Mouse (Mus musculus): ENCODE data around the gene Crybb2. TPM values are rescaled to one million over a fixed set of nuclear protein-coding genes. Genes with fewer than 3 reads are reported as not detected.

Gene Crybb2
- total and polyA plus RNA-seq, 2 experiments from 2014 or later, result not detected

GRCm38 (mm10) chr5:113106594-113106993 lies 36.7 kb upstream of the Crybb2 start:
- Histone ChIP-seq H3K9ac (replicated peaks; ENCODE audit: low read length, poor library complexity, severe bottlenecking) (no peak overlapping the region), H3K27me3 (ENCODE audit: insufficient read depth, low read length) (no peaks in the 10 kb centered on the region), H3K4me1 (ENCODE audit: insufficient read depth, low read length) (peaks cover 6% of the 10 kb centered on the region; the same call in 1 of the 2 replicates), H3K4me3 (ENCODE audit: low read depth, low read length) (no peak overlapping the region), H3K27ac (ENCODE audit: low read depth, low read length) (no peak overlapping the region), H3K9me3 (ENCODE audit: low read length) (no peaks in the 10 kb centered on the region), H3K4me2 (ENCODE audit: low read depth, low read length, poor library complexity, severe bottlenecking) (no peak overlapping the region), H3K36me3 (ENCODE audit: insufficient read depth, low read length) (no peaks in the 10 kb centered on the region)
- 82% methylated on average over 7 of the region's 7 CpGs for WGBS
- TF ChIP-seq CTCF (IDR thresholded peaks at IDR 0.05), result no peak
- DNase-seq (ENCODE audit: low spot score) (no peak), ATAC-seq (ENCODE audit: low FRiP score) (no peak)

- Histone ChIP-seq H3K36me3 (ENCODE audit: insufficient read depth, low read length) (no peaks in the 10 kb centered on the region), H3K4me3 (ENCODE audit: low read depth, low read length) (no peak overlapping the region), H3K27ac (ENCODE audit: low read depth, low read length) (no peak overlapping the region), H3K9me3 (ENCODE audit: low read length) (no peaks in the 10 kb centered on the region), H3K27me3 (ENCODE audit: insufficient read depth, low read length) (no peaks in the 10 kb centered on the region), H3K9ac (replicated peaks; ENCODE audit: low read length, poor library complexity, severe bottlenecking) (no peak overlapping the region), H3K4me2 (ENCODE audit: low read depth, low read length, poor library complexity, severe bottlenecking) (no peak overlapping the region), H3K4me1 (ENCODE audit: insufficient read depth, low read length) (peaks cover 6% of the 10 kb centered on the region; the same call in 1 of the 2 replicates)
- DNase-seq (ENCODE audit: low spot score) (no peak), ATAC-seq (ENCODE audit: low FRiP score) (no peak)
- 88% methylated on average over 4 of the region's 4 CpGs for WGBS
- TF ChIP-seq CTCF (IDR thresholded peaks at IDR 0.05), result no peak
These were observed 35.6 kb upstream of the Crybb2 start for GRCm38 (mm10) chr5:113105481-113105880.

- no peak overlapping the region for H3K4me3 ChIP-seq (ENCODE audit: low read depth, low read length)
- H3K27ac ChIP-seq (ENCODE audit: low read depth, low read length), result no peak overlapping the region
- peaks cover 6% of the 10 kb centered on the region; the same call in 1 of the 2 replicates for H3K4me1 ChIP-seq (ENCODE audit: insufficient read depth, low read length)
- no peak overlapping the region for H3K9ac ChIP-seq (replicated peaks; ENCODE audit: low read length, poor library complexity, severe bottlenecking)
- no peak overlapping the region for H3K4me2 ChIP-seq (ENCODE audit: low read depth, low read length, poor library complexity, severe bottlenecking)
- DNase-seq (ENCODE audit: low spot score), result no peak
- H3K27me3 ChIP-seq (ENCODE audit: insufficient read depth, low read length), result no peaks in the 10 kb centered on the region
- WGBS, result 81% methylated on average over 9 of the region's 9 CpGs
- H3K36me3 ChIP-seq (ENCODE audit: insufficient read depth, low read length), result no peaks in the 10 kb centered on the region
- ATAC-seq (ENCODE audit: low FRiP score), result no peak
- TF ChIP-seq CTCF (IDR thresholded peaks at IDR 0.05), result no peak
- H3K9me3 ChIP-seq (ENCODE audit: low read length), result no peaks in the 10 kb centered on the region
These were observed 35.1 kb upstream of the Crybb2 start for GRCm38 (mm10) chr5:113105035-113105434.

- H3K9ac ChIP-seq (replicated peaks; ENCODE audit: low read length, poor library complexity, severe bottlenecking), result no peak overlapping the region
- peaks cover 6% of the 10 kb centered on the region; the same call in 1 of the 2 replicates for H3K4me1 ChIP-seq (ENCODE audit: insufficient read depth, low read length)
- no peaks in the 10 kb centered on the region for H3K9me3 ChIP-seq (ENCODE audit: low read length)
- ATAC-seq (ENCODE audit: low FRiP score) (peak; percentile 31; the same call in 1 of the 2 replicates), DNase-seq (ENCODE audit: low spot score) (peak; percentile 51)
- no peak overlapping the region for H3K4me3 ChIP-seq (ENCODE audit: low read depth, low read length)
- no peaks in the 10 kb centered on the region for H3K36me3 ChIP-seq (ENCODE audit: insufficient read depth, low read length)
- H3K27me3 ChIP-seq (ENCODE audit: insufficient read depth, low read length), result no peaks in the 10 kb centered on the region
- 18% methylated on average over 7 of the region's 7 CpGs for WGBS
- H3K27ac ChIP-seq (ENCODE audit: low read depth, low read length), result no peak overlapping the region
- no peak for TF ChIP-seq CTCF (IDR thresholded peaks at IDR 0.05)
- H3K4me2 ChIP-seq (ENCODE audit: low read depth, low read length, poor library complexity, severe bottlenecking), result no peak overlapping the region
These were observed 32.5 kb upstream of the Crybb2 start for GRCm38 (mm10) chr5:113102455-113102854.

DNA sequence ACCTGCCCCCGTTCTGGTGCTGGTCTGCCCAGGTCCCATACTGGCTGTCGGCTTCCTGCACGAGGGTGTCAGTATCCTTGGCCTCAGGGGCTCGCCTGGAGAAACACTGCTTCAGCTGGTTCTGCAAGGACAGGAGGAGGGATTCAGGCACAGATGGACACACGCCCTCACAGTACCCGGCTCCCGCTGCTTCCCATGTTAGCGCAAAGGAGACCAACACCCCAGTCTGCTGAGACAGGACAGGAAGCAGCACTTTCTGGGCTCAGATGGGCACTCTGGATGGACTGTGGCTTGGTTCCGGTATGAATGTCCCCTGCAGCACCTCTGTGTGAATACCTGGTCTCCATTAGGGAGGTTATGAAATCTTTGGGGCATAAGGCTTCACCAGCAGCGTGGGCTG lies 31.5 kb upstream of the Crybb2 start:
- 91% methylated on average over 10 of the region's 10 CpGs for WGBS

GRCm38 (mm10) chr5:113100422-113100821 lies 30.5 kb upstream of the Crybb2 start:
- peaks cover 6% of the 10 kb centered on the region; the same call in 1 of the 2 replicates for H3K4me1 ChIP-seq (ENCODE audit: insufficient read depth, low read length)
- 94% methylated on average over 11 of the region's 11 CpGs for WGBS
- no peak overlapping the region for H3K4me3 ChIP-seq (ENCODE audit: low read depth, low read length)
- no peak overlapping the region for H3K4me2 ChIP-seq (ENCODE audit: low read depth, low read length, poor library complexity, severe bottlenecking)
- no peak for ATAC-seq (ENCODE audit: low FRiP score)
- H3K9me3 ChIP-seq (ENCODE audit: low read length), result no peaks in the 10 kb centered on the region
- peaks cover 12% of the 10 kb centered on the region; the same call in 1 of the 2 replicates for H3K36me3 ChIP-seq (ENCODE audit: insufficient read depth, low read length)
- H3K9ac ChIP-seq (replicated peaks; ENCODE audit: low read length, poor library complexity, severe bottlenecking), result no peak overlapping the region
- H3K27ac ChIP-seq (ENCODE audit: low read depth, low read length), result no peak overlapping the region
- no peak for DNase-seq (ENCODE audit: low spot score)
- TF ChIP-seq CTCF (IDR thresholded peaks at IDR 0.05), result no peak
- no peaks in the 10 kb centered on the region for H3K27me3 ChIP-seq (ENCODE audit: insufficient read depth, low read length)

More for the DNA sequence above, 31.5 kb upstream of the Crybb2 start:
- Histone ChIP-seq H3K4me2 (ENCODE audit: low read depth, low read length, poor library complexity, severe bottlenecking) (no peak overlapping the region), H3K4me3 (ENCODE audit: low read depth, low read length) (no peak overlapping the region), H3K9me3 (ENCODE audit: low read length) (no peaks in the 10 kb centered on the region), H3K4me1 (ENCODE audit: insufficient read depth, low read length) (peaks cover 6% of the 10 kb centered on the region; the same call in 1 of the 2 replicates), H3K27ac (ENCODE audit: low read depth, low read length) (no peak overlapping the region), H3K9ac (replicated peaks; ENCODE audit: low read length, poor library complexity, severe bottlenecking) (no peak overlapping the region), H3K36me3 (ENCODE audit: insufficient read depth, low read length) (peaks cover 7% of the 10 kb centered on the region; the same call in 1 of the 2 replicates), H3K27me3 (ENCODE audit: insufficient read depth, low read length) (no peaks in the 10 kb centered on the region)
- DNase-seq (ENCODE audit: low spot score) (no peak), ATAC-seq (ENCODE audit: low FRiP score) (no peak)
- TF ChIP-seq CTCF (IDR thresholded peaks at IDR 0.05), result no peak

All from midbrain, postnatal 0 days (tissue).